Comparison of ENCODE assay signal across 19 mouse cellular contexts in the genomic region with DNA sequence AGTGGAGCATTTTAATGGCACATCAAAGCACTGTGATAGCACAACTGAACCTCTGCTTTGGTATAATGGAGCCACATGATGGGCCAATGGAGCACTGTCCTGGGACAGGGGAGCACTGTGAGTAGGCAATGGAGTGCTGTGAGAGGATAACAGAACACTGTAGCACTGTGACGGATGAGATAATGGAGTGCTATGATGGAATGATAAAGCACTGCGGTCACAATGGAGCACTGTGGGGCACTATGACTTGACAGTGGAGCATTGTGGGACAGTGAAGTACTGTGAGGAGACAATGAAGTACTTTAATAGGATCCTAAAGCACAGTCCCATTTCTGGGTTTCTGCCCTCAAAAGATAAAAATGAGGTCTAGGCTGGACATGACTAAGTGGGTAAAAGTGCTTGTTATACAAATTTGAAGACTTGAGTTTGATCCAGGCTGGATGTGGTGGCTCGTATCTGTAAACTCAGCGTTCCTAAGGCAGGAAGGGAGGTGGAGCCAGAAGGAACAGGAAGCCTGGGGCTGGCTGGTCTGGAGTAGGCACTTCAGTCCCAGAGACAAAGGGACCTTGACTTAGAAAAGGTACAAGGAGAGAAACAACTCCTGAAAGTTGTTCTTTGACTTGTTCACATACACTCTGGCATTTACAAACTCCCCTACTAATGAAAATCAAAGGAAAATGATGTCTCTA.
DNase-seq lines count a peak whose midpoint lies in the region; ATAC-seq and TF ChIP-seq lines count a peak whose summit lies in the region.
"Had no signal": no experiment of that assay in that cellular context is flagged by ENCODE, and none has a peak within 500 bp of the region (broad histone marks: within the 10 kb centered on the region; RNA-seq: fewer than 3 reads in every experiment).

No protein-coding gene starts in this region.

- DNase-seq in lung, embryonic 14.5 days = peak; percentile 33
- no peak for DNase-seq in lung, adult 2 months
- DNase-seq in lung, postnatal 36 days = peak; percentile 31
- no peak for DNase-seq in layer of hippocampus, adult 8-10 months (ENCODE audit: low spot score in 2 of 2)
- no peak for DNase-seq in urinary bladder, postnatal 10 days (ENCODE audit: low spot score)
- no peak for DNase-seq in spleen, adult 12 weeks (ENCODE audit: low spot score)
- DNase-seq: cerebellum, adult 2 months; gastrocnemius, adult 2 months; thymus, postnatal 4 days had no signal

- H3K9ac ChIP-seq in lung, embryonic 14.5 days = no peak overlapping the region
- no peak overlapping the region for H3K9ac ChIP-seq in liver, embryonic 12.5 days
- H3K9ac ChIP-seq: forebrain, embryonic 15.5 days; kidney, embryonic 15.5 days; limb, embryonic 15.5 days; midbrain, embryonic 13.5 days had no signal

- H3K27me3 ChIP-seq in lung, embryonic 14.5 days (ENCODE audit: insufficient read depth, low read length) = no peaks in the 10 kb centered on the region
- no peaks in the 10 kb centered on the region for H3K27me3 ChIP-seq in liver, embryonic 12.5 days (replicated peaks)
- H3K27me3 ChIP-seq: forebrain, embryonic 15.5 days; kidney, embryonic 15.5 days; limb, embryonic 15.5 days; midbrain, embryonic 13.5 days had no signal

- H3K4me3 ChIP-seq in lung, embryonic 14.5 days (ENCODE audit: low read depth, low read length) = no peak overlapping the region
- H3K4me3 ChIP-seq in lung, adult 2 months (replicated peaks; ENCODE audit: extremely low read depth, low read depth, low read length) = no peak overlapping the region
- no peak overlapping the region for H3K4me3 ChIP-seq in bone marrow macrophage, adult 2 months (ENCODE audit: insufficient read depth, low read length)
- H3K4me3 ChIP-seq in liver, embryonic 12.5 days = no peak overlapping the region
- H3K4me3 ChIP-seq: forebrain, embryonic 15.5 days; gastrocnemius, adult 2 months; kidney, embryonic 15.5 days; left cerebral cortex, adult 2 months; limb, embryonic 15.5 days; midbrain, embryonic 13.5 days had no signal

- no peak; the same call in 1 of the 2 replicates for ATAC-seq in lung, embryonic 14.5 days (ENCODE audit: insufficient read depth)
- ATAC-seq in liver, embryonic 12.5 days = peak; percentile 79
- ATAC-seq: activated CD4-positive, CD25-positive, alpha-beta regulatory T cell, adult 4 months; forebrain, embryonic 15.5 days; inflammation-experienced regulatory T-cells, adult 6 months; midbrain, embryonic 13.5 days had no signal

- H3K9me3 ChIP-seq in lung, embryonic 14.5 days (ENCODE audit: low read depth, low read length) = no peaks in the 10 kb centered on the region
- H3K9me3 ChIP-seq in liver, embryonic 12.5 days (replicated peaks) = no peaks in the 10 kb centered on the region
- H3K9me3 ChIP-seq: forebrain, embryonic 15.5 days; kidney, embryonic 15.5 days; limb, embryonic 15.5 days; midbrain, embryonic 13.5 days had no signal

- 58% methylated on average over 4 of the region's 4 CpGs for WGBS in lung, embryonic 14.5 days
- 43% methylated on average over 4 of the region's 4 CpGs for WGBS in lung, adult 2 months
- WGBS in liver, embryonic 12.5 days (ENCODE audit: insufficient replicate concordance) = 32% methylated on average over 4 of the region's 4 CpGs

- no peak overlapping the region for H3K4me2 ChIP-seq in lung, embryonic 14.5 days
- H3K4me2 ChIP-seq in liver, embryonic 12.5 days = no peak overlapping the region
- H3K4me2 ChIP-seq: forebrain, embryonic 15.5 days; heart, embryonic 11.5 days; kidney, embryonic 15.5 days; limb, embryonic 15.5 days; midbrain, embryonic 13.5 days had no signal

- H3K27ac ChIP-seq in lung, embryonic 14.5 days (ENCODE audit: low read depth) = no peak overlapping the region
- H3K27ac ChIP-seq in bone marrow macrophage, adult 2 months (ENCODE audit: insufficient read depth, low read depth, low read length) = peak overlapping the region; percentile 71
- 0 out of 2 replicates have a peak overlapping the region, but pooled peaks have one; percentile 10 for H3K27ac ChIP-seq in liver, embryonic 12.5 days
- H3K27ac ChIP-seq: forebrain, embryonic 15.5 days; gastrocnemius, adult 2 months; kidney, embryonic 15.5 days; limb, embryonic 15.5 days; midbrain, embryonic 13.5 days had no signal

- H3K36me3 ChIP-seq in lung, embryonic 14.5 days (ENCODE audit: insufficient read depth) = 0 out of 2 replicates have a peak, but pooled peaks cover 4% of the 10 kb centered on the region
- 0 out of 2 replicates have a peak, but pooled peaks cover 17% of the 10 kb centered on the region for H3K36me3 ChIP-seq in liver, embryonic 12.5 days
- H3K36me3 ChIP-seq: forebrain, embryonic 15.5 days had no signal

- H3K4me1 ChIP-seq in lung, embryonic 14.5 days (ENCODE audit: insufficient read depth) = no peaks in the 10 kb centered on the region
- no peaks in the 10 kb centered on the region for H3K4me1 ChIP-seq in lung, adult 2 months (ENCODE audit: control insufficient read depth, insufficient read depth, low read length)
- H3K4me1 ChIP-seq in bone marrow macrophage, adult 2 months (ENCODE audit: control insufficient read depth, insufficient read depth, low read length) = peaks cover 37% of the 10 kb centered on the region
- H3K4me1 ChIP-seq in liver, embryonic 12.5 days = peaks cover 11% of the 10 kb centered on the region; the same call in 1 of the 2 replicates
- H3K4me1 ChIP-seq: forebrain, embryonic 15.5 days; kidney, embryonic 15.5 days; limb, embryonic 15.5 days had no signal

- no peak for TF ChIP-seq POLR2A in lung, adult 2 months (IDR thresholded peaks at IDR 0.05; ENCODE audit: borderline replicate concordance, extremely low read depth, low read depth, low read length)
- no peak for TF ChIP-seq POLR2A in bone marrow macrophage, adult 2 months (IDR thresholded peaks at IDR 0.05; ENCODE audit: borderline replicate concordance, low read depth, low read length)

- TF ChIP-seq CTCF in lung, embryonic 14.5 days (IDR thresholded peaks at IDR 0.05; ENCODE audit: low read depth) = no peak
- no peak for TF ChIP-seq CTCF in lung, adult 2 months (IDR thresholded peaks at IDR 0.05; ENCODE audit: insufficient read depth, low read length)
- TF ChIP-seq CTCF in bone marrow macrophage, adult 2 months (IDR thresholded peaks at IDR 0.05; ENCODE audit: low read depth, low read length) = no peak

Comparison
In these comparisons a context has a peak if more than half of its experiments do, and no peak if none do; other contexts are left out.
1. DNase-seq: peak in lung, embryonic 14.5 days (single experiment) and lung, postnatal 36 days (single experiment); none in lung, adult 2 months (single experiment), layer of hippocampus, adult 8-10 months (0 of 2), urinary bladder, postnatal 10 days (single experiment) and spleen, adult 12 weeks (single experiment).